Mouse (Mus musculus) ZHBTc4 (cell line): ENCODE data around the gene ccdc198.

Source experiments
- DNase-seq: peaks from one replicate; pipeline ENCODE4 v3.0.0-alpha.2; 2011; ENCODE audit warnings: low read depth, low spot score

Gene ccdc198

GRCm38 (mm10) chr14:49201073-49201778, 44.0 kb downstream of the ccdc198 start:
- no peak for DNase-seq

- no peak for DNase-seq
Measured at GRCm38 (mm10) chr14:49197031-49197527, 48.2 kb downstream of the ccdc198 start.

- DNase-seq, result no peak
Measured at GRCm38 (mm10) chr14:49186270-49186669, 59.0 kb downstream of the ccdc198 start.

- no peak for DNase-seq
Measured at GRCm38 (mm10) chr14:49179736-49180135, 65.5 kb downstream of the ccdc198 start.

GRCm38 (mm10) chr14:49173290-49174135, 71.8 kb downstream of the ccdc198 start:
- DNase-seq, result no peak

- DNase-seq, result peak; percentile 65
Measured at GRCm38 (mm10) chr14:49172582-49172988, 72.7 kb downstream of the ccdc198 start.

GRCm38 (mm10) chr14:49171867-49172581, 73.2 kb downstream of the ccdc198 start, which contains the start of gene Naa30:
TSS of gene Naa30 (plus strand) at chr14:49172226.
- DNase-seq, result peak; percentile 99

- DNase-seq, result peak; percentile 23
Measured at GRCm38 (mm10) chr14:49171286-49171685, 74.0 kb downstream of the ccdc198 start.
